Mouse (Mus musculus): Measurements from ENCODE around the gene Slc16a7.

DNA sequence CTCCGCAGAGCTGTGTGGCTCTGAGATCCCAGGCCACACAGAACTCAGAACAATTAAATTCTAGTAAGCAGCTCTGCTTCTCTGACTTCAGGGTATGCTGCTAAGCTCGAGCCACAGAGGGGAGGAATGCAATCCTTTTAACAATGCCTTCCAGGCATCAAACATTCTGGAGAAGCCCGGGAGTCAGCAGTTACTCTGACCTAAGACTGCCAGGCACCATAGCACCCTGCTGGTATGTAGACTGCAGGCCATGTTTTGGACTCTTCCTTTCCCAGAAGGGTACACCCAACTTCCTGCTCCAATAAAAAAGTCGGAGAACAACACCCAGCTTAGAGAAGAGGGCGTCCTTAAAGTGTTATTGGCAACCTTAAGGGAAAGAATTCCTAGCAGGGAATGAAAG lies 205.1 kb downstream of the Slc16a7 start:
- TF ChIP-seq CTCF (IDR thresholded peaks at IDR 0.05; ENCODE audit: low read depth, low read length): no peak
- TF ChIP-seq TAL1 (conservative IDR thresholded peaks at IDR 0.05; ENCODE audit: low read depth, low read length): no peak
- TF ChIP-seq GATA1 (IDR thresholded peaks at IDR 0.05; ENCODE audit: borderline replicate concordance, low read length): no peak
- TF ChIP-seq POLR2AphosphoS5 (IDR thresholded peaks at IDR 0.05; ENCODE audit: insufficient replicate concordance, low read depth, low read length): no peak
